Mouse (Mus musculus) lung, embryonic 14.5 days (tissue): ENCODE measurements at regions not wholly inside any gene's neighbourhood (a gene's known extent, or its start where the extent isn't known, plus 50 kb on each side); places are given as distances from the start of the nearest gene placed in this dataset.

Experiments used
- ATAC-seq: fragments of 200-750 bp; cut with Nextera tagmentation; 2 replicates; pipeline ENCODE4 v1.8.0; 2017; ENCODE audit warnings: mild to moderate bottlenecking, moderate TSS enrichment, moderate library complexity; ENCODE audit not compliant: insufficient read depth
- DNase-seq: peaks from one replicate; pipeline ENCODE4 v3.0.0-alpha.2; 2015
- H3K27ac ChIP-seq: fragments of 300-500 bp; sonication (generic); 2 replicates; pipeline ENCODE4 v1.5.1; 2014; ENCODE audit warnings: low read depth, mild to moderate bottlenecking, moderate library complexity
- H3K27me3 ChIP-seq: fragments of 300-500 bp; sonication (generic); 2 replicates; pipeline ENCODE4 v1.6.1; 2014; ENCODE audit warnings: low read length, control low read depth; ENCODE audit not compliant: insufficient read depth
- H3K36me3 ChIP-seq: fragments of 300-500 bp; sonication (generic); 2 replicates; pipeline ENCODE4 v1.6.1; 2014; ENCODE audit warnings: control low read depth; ENCODE audit not compliant: insufficient read depth
- H3K4me1 ChIP-seq: fragments of 300-500 bp; sonication (generic); 2 replicates; pipeline ENCODE4 v1.6.1; 2014; ENCODE audit warnings: antibody characterized with exemption, control low read depth; ENCODE audit not compliant: insufficient read depth
- H3K4me2 ChIP-seq: fragments of 300-500 bp; sonication (generic); 2 replicates; pipeline ENCODE4 v1.6.1; 2014; ENCODE audit warnings: mild to moderate bottlenecking
- H3K4me3 ChIP-seq: fragments of 300-500 bp; sonication (generic); 2 replicates; pipeline ENCODE4 v1.5.1; 2014; ENCODE audit warnings: low read depth, low read length
- H3K9ac ChIP-seq: fragments of 300-500 bp; sonication (generic); 2 replicates; pipeline ENCODE4 v1.6.1; 2014
- H3K9me3 ChIP-seq: fragments of 300-500 bp; sonication (generic); 2 replicates; pipeline ENCODE4 v1.6.1; 2016; ENCODE audit warnings: low read depth, low read length, control low read depth
- CTCF ChIP-seq: IDR thresholded peaks from 2 replicates; pipeline ENCODE4 v1.5.1; 2016; ENCODE audit warnings: antibody characterized with exemption, low read depth
- WGBS: fragments of 180-500 bp; shearing (Covaris S2); extraction: QIAGEN DNeasy Blood & Tissue Kit; methylation state at CpG from one replicate; pipeline ENCODE4 v1.1.7; 2014; 5-methylcytosine and 5-hydroxymethylcytosine counted together

GRCm38 (mm10) chr5:119542836-119543235, 127.6 kb upstream of the Tbx3 start:
- Histone ChIP-seq H3K4me3 (no peak overlapping the region), H3K4me2 (no peak overlapping the region), H3K4me1 (no peaks in the 10 kb centered on the region), H3K9ac (no peak overlapping the region), H3K27ac (no peak overlapping the region), H3K27me3 (no peaks in the 10 kb centered on the region), H3K36me3 (no peaks in the 10 kb centered on the region), H3K9me3 (no peaks in the 10 kb centered on the region)
- TF ChIP-seq CTCF: no peak
- 85% methylated on average over 11 of the region's 11 CpGs for WGBS
- DNase-seq (no peak), ATAC-seq (no peak)

DNA sequence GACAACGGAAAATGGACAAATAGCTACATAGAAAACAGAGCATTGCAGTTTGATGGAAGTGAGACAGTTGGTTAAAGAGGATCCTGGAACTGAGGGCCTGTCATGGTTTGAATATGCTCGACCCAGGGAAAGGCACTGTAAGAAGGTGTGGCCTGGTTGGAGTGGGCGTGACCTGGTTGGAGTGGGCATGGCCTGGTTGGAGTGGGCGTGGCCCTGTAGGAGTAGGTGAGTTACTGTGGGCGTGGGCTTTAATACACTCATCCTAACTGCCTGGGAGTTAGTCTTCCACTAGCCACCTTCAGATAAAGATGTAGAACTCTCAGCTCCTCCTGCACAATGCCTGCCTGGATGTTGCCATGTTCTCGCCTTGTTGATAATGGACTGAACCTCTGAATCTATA, 126.8 kb upstream of the Tbx3 start:
- Histone ChIP-seq H3K4me3 (no peak overlapping the region), H3K27ac (no peak overlapping the region), H3K9me3 (no peaks in the 10 kb centered on the region), H3K27me3 (no peaks in the 10 kb centered on the region), H3K36me3 (no peaks in the 10 kb centered on the region), H3K4me1 (no peaks in the 10 kb centered on the region), H3K9ac (no peak overlapping the region), H3K4me2 (no peak overlapping the region)
- 83% methylated on average over 6 of the region's 6 CpGs for WGBS
- no peak for TF ChIP-seq CTCF
- no peak for ATAC-seq
- DNase-seq: no peak

GRCm38 (mm10) chr5:119544681-119545080, 125.8 kb upstream of the Tbx3 start:
- no peak overlapping the region for H3K27ac ChIP-seq
- DNase-seq (peak; percentile 81), ATAC-seq (peak; percentile 35; the same call in 1 of the 2 replicates)
- H3K4me1 ChIP-seq: no peaks in the 10 kb centered on the region
- no peaks in the 10 kb centered on the region for H3K36me3 ChIP-seq
- no peak for TF ChIP-seq CTCF
- H3K9me3 ChIP-seq: no peaks in the 10 kb centered on the region
- H3K27me3 ChIP-seq: no peaks in the 10 kb centered on the region
- WGBS: 25% methylated on average over 11 of the region's 11 CpGs
- H3K9ac ChIP-seq: no peak overlapping the region
- H3K4me3 ChIP-seq: no peak overlapping the region
- H3K4me2 ChIP-seq: peak overlapping the region; percentile 28; the same call in 1 of the 2 replicates

GRCm38 (mm10) chr5:119547070-119547469, 123.4 kb upstream of the Tbx3 start:
- Histone ChIP-seq H3K4me2 (no peak overlapping the region), H3K9me3 (no peaks in the 10 kb centered on the region), H3K27me3 (no peaks in the 10 kb centered on the region), H3K36me3 (no peaks in the 10 kb centered on the region), H3K4me3 (no peak overlapping the region), H3K9ac (no peak overlapping the region), H3K4me1 (peaks cover 6% of the 10 kb centered on the region; the same call in 1 of the 2 replicates), H3K27ac (no peak overlapping the region)
- DNase-seq: no peak
- ATAC-seq: no peak
- WGBS: 58% methylated on average over 19 of the region's 19 CpGs
- no peak for TF ChIP-seq CTCF

DNA sequence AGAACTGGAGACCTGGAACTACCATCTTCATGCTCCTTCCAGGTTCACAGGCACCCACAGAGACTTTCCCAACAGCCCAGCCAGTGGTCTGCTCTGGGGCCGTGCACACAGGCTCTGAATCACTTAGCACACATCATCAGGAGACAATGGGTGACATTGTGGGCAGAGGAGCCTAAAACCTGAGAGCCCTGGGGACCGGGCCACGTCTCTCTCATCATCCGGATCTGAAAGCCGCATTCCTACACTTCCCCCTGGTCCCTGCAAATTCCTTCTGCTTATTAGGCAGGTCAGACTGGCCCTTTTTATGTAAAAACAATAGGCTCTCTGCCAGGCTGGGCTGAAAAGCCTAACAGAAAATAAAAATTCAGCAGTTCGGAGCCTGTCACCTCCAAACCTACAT, 119.6 kb upstream of the Tbx3 start:
- H3K4me2 ChIP-seq: no peak overlapping the region
- ATAC-seq (no peak), DNase-seq (peak; percentile 35)
- 45% methylated on average over 6 of the region's 6 CpGs for WGBS
- no peak overlapping the region for H3K9ac ChIP-seq
- no peaks in the 10 kb centered on the region for H3K27me3 ChIP-seq
- H3K27ac ChIP-seq: no peak overlapping the region
- peaks cover 6% of the 10 kb centered on the region; the same call in 1 of the 2 replicates for H3K4me1 ChIP-seq
- H3K9me3 ChIP-seq: no peaks in the 10 kb centered on the region
- no peaks in the 10 kb centered on the region for H3K36me3 ChIP-seq
- H3K4me3 ChIP-seq: no peak overlapping the region
- no peak for TF ChIP-seq CTCF

DNA sequence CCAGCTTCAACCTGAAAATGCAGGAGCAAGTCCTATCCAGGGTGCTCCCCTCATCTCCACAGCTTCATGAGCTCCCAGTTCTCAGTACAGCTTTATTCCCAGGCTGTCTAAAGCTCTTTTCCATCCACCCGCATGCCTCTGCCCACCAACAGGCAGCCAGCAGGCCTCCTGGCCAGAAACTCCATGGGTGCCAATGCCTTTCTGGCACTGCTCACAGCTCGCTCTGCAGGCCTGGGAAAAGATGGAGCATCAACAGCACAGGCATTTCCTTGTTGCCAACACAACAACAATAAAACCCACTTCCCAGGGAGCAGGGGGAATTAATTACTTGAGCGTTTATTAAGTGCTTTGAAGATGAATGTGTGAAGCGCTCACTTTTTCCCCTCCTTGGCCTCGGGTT, 117.0 kb upstream of the Tbx3 start:
- Histone ChIP-seq H3K4me2 (no peak overlapping the region), H3K4me3 (no peak overlapping the region), H3K9ac (no peak overlapping the region), H3K27me3 (no peaks in the 10 kb centered on the region), H3K27ac (no peak overlapping the region), H3K9me3 (no peaks in the 10 kb centered on the region), H3K4me1 (peaks cover 6% of the 10 kb centered on the region; the same call in 1 of the 2 replicates), H3K36me3 (no peaks in the 10 kb centered on the region)
- no peak for TF ChIP-seq CTCF
- DNase-seq: peak; percentile 54
- no peak for ATAC-seq
- 37% methylated on average over 5 of the region's 5 CpGs for WGBS

- no peaks in the 10 kb centered on the region for H3K27me3 ChIP-seq
- H3K27ac ChIP-seq: no peak overlapping the region
- no peak overlapping the region for H3K4me3 ChIP-seq
- no peak overlapping the region for H3K4me2 ChIP-seq
- 73% methylated on average over 5 of the region's 5 CpGs for WGBS
- no peaks in the 10 kb centered on the region for H3K4me1 ChIP-seq
- no peaks in the 10 kb centered on the region for H3K36me3 ChIP-seq
- no peaks in the 10 kb centered on the region for H3K9me3 ChIP-seq
- no peak for TF ChIP-seq CTCF
- no peak overlapping the region for H3K9ac ChIP-seq
- DNase-seq: no peak
- ATAC-seq: no peak
Observed at GRCm38 (mm10) chr5:119557071-119557470, 113.4 kb upstream of the Tbx3 start.

GRCm38 (mm10) chr5:119559696-119560095, 110.8 kb upstream of the Tbx3 start:
- no peak overlapping the region for H3K27ac ChIP-seq
- H3K4me2 ChIP-seq: no peak overlapping the region
- H3K9ac ChIP-seq: no peak overlapping the region
- TF ChIP-seq CTCF: no peak
- H3K4me3 ChIP-seq: no peak overlapping the region
- no peaks in the 10 kb centered on the region for H3K9me3 ChIP-seq
- H3K4me1 ChIP-seq: peaks cover 12% of the 10 kb centered on the region
- ATAC-seq (no peak), DNase-seq (no peak)
- no peaks in the 10 kb centered on the region for H3K36me3 ChIP-seq
- 87% methylated on average over 11 of the region's 11 CpGs for WGBS
- H3K27me3 ChIP-seq: peaks cover 5% of the 10 kb centered on the region; the same call in 1 of the 2 replicates
